Mouse (Mus musculus): ENCODE measurements at regions not wholly inside any gene's neighbourhood (a gene's known extent, or its start where the extent isn't known, plus 50 kb on each side); places are given as distances from the start of the nearest gene placed in this dataset.

GRCm38 (mm10) chr4:87501791-87502190 is 271.5 kb upstream of the Slc24a2 start:
- TF ChIP-seq POLR2A (IDR thresholded peaks at IDR 0.05; ENCODE audit: low read depth, low read length) (no peak), CTCF (conservative IDR thresholded peaks at IDR 0.05; ENCODE audit: insufficient read depth, insufficient read length, low read depth, low read length) (no peak)
- H3K4me1 ChIP-seq (ENCODE audit: control insufficient read depth, insufficient read depth, low read length): peaks cover 4% of the 10 kb centered on the region
- no peaks in the 10 kb centered on the region for H3K36me3 ChIP-seq (ENCODE audit: control insufficient read depth, insufficient read depth, low read length)
- 92% methylated on average over 4 of the region's 4 CpGs for WGBS
- no peak for DNase-seq
- H3K27ac ChIP-seq (ENCODE audit: insufficient read depth, low read depth, low read length): no peak overlapping the region
- no peaks in the 10 kb centered on the region for H3K27me3 ChIP-seq (replicated peaks; ENCODE audit: control insufficient read depth, insufficient read depth, low read length)
- H3K4me3 ChIP-seq (ENCODE audit: insufficient read depth, low read depth, low read length): no peak overlapping the region

- TF ChIP-seq POLR2A (IDR thresholded peaks at IDR 0.05; ENCODE audit: low read depth, low read length) (no peak), CTCF (conservative IDR thresholded peaks at IDR 0.05; ENCODE audit: insufficient read depth, insufficient read length, low read depth, low read length) (no peak)
- no peak overlapping the region for H3K27ac ChIP-seq (ENCODE audit: insufficient read depth, low read depth, low read length)
- H3K4me1 ChIP-seq (ENCODE audit: control insufficient read depth, insufficient read depth, low read length): peaks cover 4% of the 10 kb centered on the region
- DNase-seq: peak; percentile 42
- no peak overlapping the region for H3K4me3 ChIP-seq (ENCODE audit: insufficient read depth, low read depth, low read length)
- 62% methylated on average over 2 of the region's 2 CpGs for WGBS
- H3K36me3 ChIP-seq (ENCODE audit: control insufficient read depth, insufficient read depth, low read length): no peaks in the 10 kb centered on the region
- H3K27me3 ChIP-seq (replicated peaks; ENCODE audit: control insufficient read depth, insufficient read depth, low read length): no peaks in the 10 kb centered on the region
These were observed 270.2 kb upstream of the Slc24a2 start for GRCm38 (mm10) chr4:87500441-87500840.

- Histone ChIP-seq H3K27me3 (replicated peaks; ENCODE audit: control insufficient read depth, insufficient read depth, low read length) (no peaks in the 10 kb centered on the region), H3K4me3 (ENCODE audit: insufficient read depth, low read depth, low read length) (no peak overlapping the region), H3K36me3 (ENCODE audit: control insufficient read depth, insufficient read depth, low read length) (no peaks in the 10 kb centered on the region), H3K27ac (ENCODE audit: insufficient read depth, low read depth, low read length) (no peak overlapping the region), H3K4me1 (ENCODE audit: control insufficient read depth, insufficient read depth, low read length) (no peaks in the 10 kb centered on the region)
- no peak for TF ChIP-seq CTCF (conservative IDR thresholded peaks at IDR 0.05; ENCODE audit: insufficient read depth, insufficient read length, low read depth, low read length)
- TF ChIP-seq POLR2A (IDR thresholded peaks at IDR 0.05; ENCODE audit: low read depth, low read length): no peak
- DNase-seq: no peak
- WGBS: 84% methylated on average over 3 of the region's 3 CpGs
These were observed 257.5 kb upstream of the Slc24a2 start for GRCm38 (mm10) chr4:87487798-87488197.

GRCm38 (mm10) chr4:87475537-87475936 is 245.3 kb upstream of the Slc24a2 start:
- Histone ChIP-seq H3K36me3 (ENCODE audit: control insufficient read depth, insufficient read depth, low read length) (no peaks in the 10 kb centered on the region), H3K27me3 (replicated peaks; ENCODE audit: control insufficient read depth, insufficient read depth, low read length) (no peaks in the 10 kb centered on the region), H3K4me3 (ENCODE audit: insufficient read depth, low read depth, low read length) (no peak overlapping the region), H3K4me1 (ENCODE audit: control insufficient read depth, insufficient read depth, low read length) (no peaks in the 10 kb centered on the region), H3K27ac (ENCODE audit: insufficient read depth, low read depth, low read length) (no peak overlapping the region)
- TF ChIP-seq POLR2A (IDR thresholded peaks at IDR 0.05; ENCODE audit: low read depth, low read length) (no peak), CTCF (conservative IDR thresholded peaks at IDR 0.05; ENCODE audit: insufficient read depth, insufficient read length, low read depth, low read length) (no peak)
- 26% methylated on average over 1 of the region's 1 CpGs for WGBS
- peak; percentile 7 for DNase-seq

GRCm38 (mm10) chr4:87473331-87474039 is 243.2 kb upstream of the Slc24a2 start:
- no peak overlapping the region for H3K27ac ChIP-seq (ENCODE audit: insufficient read depth, low read depth, low read length)
- WGBS: 88% methylated on average over 16 of the region's 16 CpGs
- no peak overlapping the region for H3K4me3 ChIP-seq (ENCODE audit: insufficient read depth, low read depth, low read length)
- no peaks in the 10 kb centered on the region for H3K27me3 ChIP-seq (replicated peaks; ENCODE audit: control insufficient read depth, insufficient read depth, low read length)
- no peaks in the 10 kb centered on the region for H3K4me1 ChIP-seq (ENCODE audit: control insufficient read depth, insufficient read depth, low read length)
- H3K36me3 ChIP-seq (ENCODE audit: control insufficient read depth, insufficient read depth, low read length): no peaks in the 10 kb centered on the region
- no peak for DNase-seq
- TF ChIP-seq POLR2A (IDR thresholded peaks at IDR 0.05; ENCODE audit: low read depth, low read length): no peak
- no peak for TF ChIP-seq CTCF (conservative IDR thresholded peaks at IDR 0.05; ENCODE audit: insufficient read depth, insufficient read length, low read depth, low read length)

GRCm38 (mm10) chr4:87472787-87473186 is 242.5 kb upstream of the Slc24a2 start:
- WGBS: 76% methylated on average over 1 of the region's 1 CpGs
- no peak overlapping the region for H3K4me3 ChIP-seq (ENCODE audit: insufficient read depth, low read depth, low read length)
- TF ChIP-seq POLR2A (IDR thresholded peaks at IDR 0.05; ENCODE audit: low read depth, low read length): no peak
- no peak for TF ChIP-seq CTCF (conservative IDR thresholded peaks at IDR 0.05; ENCODE audit: insufficient read depth, insufficient read length, low read depth, low read length)
- H3K27me3 ChIP-seq (replicated peaks; ENCODE audit: control insufficient read depth, insufficient read depth, low read length): no peaks in the 10 kb centered on the region
- H3K27ac ChIP-seq (ENCODE audit: insufficient read depth, low read depth, low read length): no peak overlapping the region
- H3K4me1 ChIP-seq (ENCODE audit: control insufficient read depth, insufficient read depth, low read length): no peaks in the 10 kb centered on the region
- DNase-seq: no peak
- H3K36me3 ChIP-seq (ENCODE audit: control insufficient read depth, insufficient read depth, low read length): no peaks in the 10 kb centered on the region

- Histone ChIP-seq H3K36me3 (ENCODE audit: control insufficient read depth, insufficient read depth, low read length) (no peaks in the 10 kb centered on the region), H3K27me3 (replicated peaks; ENCODE audit: control insufficient read depth, insufficient read depth, low read length) (no peaks in the 10 kb centered on the region), H3K27ac (ENCODE audit: insufficient read depth, low read depth, low read length) (no peak overlapping the region), H3K4me3 (ENCODE audit: insufficient read depth, low read depth, low read length) (no peak overlapping the region), H3K4me1 (ENCODE audit: control insufficient read depth, insufficient read depth, low read length) (no peaks in the 10 kb centered on the region)
- 45% methylated on average over 5 of the region's 5 CpGs for WGBS
- DNase-seq: no peak
- no peak for TF ChIP-seq CTCF (conservative IDR thresholded peaks at IDR 0.05; ENCODE audit: insufficient read depth, insufficient read length, low read depth, low read length)
- no peak for TF ChIP-seq POLR2A (IDR thresholded peaks at IDR 0.05; ENCODE audit: low read depth, low read length)
These were observed 241.1 kb upstream of the Slc24a2 start for GRCm38 (mm10) chr4:87471385-87471784.
